In the genomic region with DNA sequence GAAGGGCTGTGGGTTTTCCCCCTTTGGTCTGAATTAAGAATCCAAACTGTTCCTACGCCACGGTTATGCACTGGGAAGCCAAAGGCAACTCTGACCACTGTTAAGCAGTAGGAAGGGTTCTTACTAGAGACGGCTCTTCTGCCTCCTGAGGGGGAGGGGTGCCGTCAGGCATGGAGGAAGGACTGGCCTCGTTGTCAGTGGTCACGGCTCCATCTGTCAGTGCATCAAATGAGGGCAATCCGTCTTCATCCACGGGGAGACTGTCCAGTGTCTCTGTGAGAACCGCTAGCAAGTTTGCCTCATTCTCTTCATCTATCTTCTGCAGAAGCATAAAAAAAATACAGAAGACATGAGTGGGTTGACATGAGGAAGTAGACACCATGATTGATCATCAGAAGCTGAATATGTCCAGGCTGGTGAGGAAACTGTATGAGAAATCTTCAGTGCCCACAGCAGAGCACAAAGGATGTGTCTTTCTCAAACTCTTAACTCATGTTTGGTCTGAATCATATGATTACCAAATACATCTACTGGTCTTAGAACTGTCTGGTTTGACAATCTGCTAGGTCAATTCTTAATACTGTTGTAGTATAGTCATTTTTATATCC, we compare ENCODE assay signal across 19 mouse cellular contexts.
DNase-seq lines count a peak whose midpoint lies in the region; ATAC-seq lines count a peak whose summit lies in the region.
"Had no signal": no experiment of that assay in that cellular context is flagged by ENCODE, and none has a peak within 500 bp of the region (broad histone marks: within the 10 kb centered on the region; RNA-seq: fewer than 3 reads in every experiment).

No protein-coding gene starts in this region.

- no peaks in the 10 kb centered on the region for H3K9me3 ChIP-seq in hindbrain, embryonic 12.5 days (replicated peaks)
- H3K9me3 ChIP-seq in hindbrain, embryonic 14.5 days (ENCODE audit: control insufficient read depth, low read length), result no peaks in the 10 kb centered on the region
- H3K9me3 ChIP-seq: forebrain, embryonic 10.5 days; stomach, embryonic 15.5 days had no signal

- H3K4me3 ChIP-seq in hindbrain, embryonic 12.5 days, result no peak overlapping the region
- H3K4me3 ChIP-seq in hindbrain, embryonic 14.5 days (replicated peaks; ENCODE audit: low read length), result no peak overlapping the region
- H3K4me3 ChIP-seq: forebrain, embryonic 10.5 days; stomach, embryonic 15.5 days had no signal

- H3K27ac ChIP-seq in hindbrain, embryonic 12.5 days, result no peak overlapping the region
- H3K27ac ChIP-seq in hindbrain, embryonic 14.5 days, result no peak overlapping the region
- H3K27ac ChIP-seq: forebrain, embryonic 10.5 days; kidney, postnatal 0 days; stomach, embryonic 15.5 days had no signal

- peak; percentile 32; the same call in 1 of the 2 replicates for ATAC-seq in hindbrain, embryonic 12.5 days (ENCODE audit: low FRiP score)
- no peak for ATAC-seq in hindbrain, embryonic 14.5 days (ENCODE audit: low FRiP score)
- peak; percentile 65 for ATAC-seq in megakaryocyte progenitor cell, adult 5-6 weeks (replicated peaks; ENCODE audit: poor library complexity)
- ATAC-seq: forebrain, postnatal 0 days; inflammation-experienced regulatory T-cells, adult 6 months; lung, postnatal 0 days had no signal

- H3K36me3 ChIP-seq in hindbrain, embryonic 12.5 days, result no peaks in the 10 kb centered on the region
- no peaks in the 10 kb centered on the region for H3K36me3 ChIP-seq in hindbrain, embryonic 14.5 days (replicated peaks; ENCODE audit: control insufficient read depth, insufficient read depth)
- H3K36me3 ChIP-seq: forebrain, embryonic 10.5 days; stomach, embryonic 15.5 days had no signal

- no peaks in the 10 kb centered on the region for H3K27me3 ChIP-seq in hindbrain, embryonic 12.5 days
- H3K27me3 ChIP-seq in hindbrain, embryonic 14.5 days (ENCODE audit: control insufficient read depth, insufficient read depth, low read length), result no peaks in the 10 kb centered on the region
- H3K27me3 ChIP-seq: stomach, embryonic 15.5 days had no signal

- H3K4me2 ChIP-seq in hindbrain, embryonic 12.5 days (replicated peaks), result no peak overlapping the region
- no peak overlapping the region for H3K4me2 ChIP-seq in hindbrain, embryonic 14.5 days (replicated peaks)
- H3K4me2 ChIP-seq: stomach, embryonic 15.5 days had no signal

- H3K9ac ChIP-seq in hindbrain, embryonic 12.5 days, result no peak overlapping the region
- no peak overlapping the region for H3K9ac ChIP-seq in hindbrain, embryonic 14.5 days
- H3K9ac ChIP-seq: forebrain, postnatal 0 days; stomach, embryonic 15.5 days had no signal

- DNase-seq in cerebellum, adult 11-12 months, result peak; percentile 12
- no peak for DNase-seq in cerebellum, adult 9-10 months
- DNase-seq in hindbrain, embryonic 14.5 days (ENCODE audit: low spot score), result no peak
- DNase-seq in retina, postnatal 1 day, result peak; percentile 32
- DNase-seq in retina, embryonic 14.5 days (ENCODE audit: low spot score), result no peak
- DNase-seq in adrenal gland, postnatal 14 days, result no peak
- DNase-seq: adrenal gland, postnatal 25 days; forebrain, postnatal 0 days; gastrocnemius, postnatal 36 days; kidney, adult 18-20 months; midbrain, embryonic 14.5 days; thymus, postnatal 36 days had no signal

- 42% methylated on average over 9 of the region's 9 CpGs for WGBS in hindbrain, embryonic 12.5 days
- WGBS in hindbrain, embryonic 14.5 days, result 43% methylated on average over 9 of the region's 9 CpGs

- H3K4me1 ChIP-seq in hindbrain, embryonic 12.5 days, result no peaks in the 10 kb centered on the region
- H3K4me1 ChIP-seq in hindbrain, embryonic 14.5 days (replicated peaks; ENCODE audit: control insufficient read depth, insufficient read depth, low read length), result no peaks in the 10 kb centered on the region
- H3K4me1 ChIP-seq: stomach, embryonic 15.5 days had no signal

Comparison
In these comparisons a context has a peak if more than half of its experiments do, and no peak if none do; other contexts are left out.
1. DNase-seq: peak in cerebellum, adult 11-12 months (single experiment) and retina, postnatal 1 day (single experiment); none in cerebellum, adult 9-10 months (single experiment), hindbrain, embryonic 14.5 days (single experiment), retina, embryonic 14.5 days (single experiment) and adrenal gland, postnatal 14 days (single experiment).